ENCODE assay signal across 11 mouse cellular contexts in the genomic region with DNA sequence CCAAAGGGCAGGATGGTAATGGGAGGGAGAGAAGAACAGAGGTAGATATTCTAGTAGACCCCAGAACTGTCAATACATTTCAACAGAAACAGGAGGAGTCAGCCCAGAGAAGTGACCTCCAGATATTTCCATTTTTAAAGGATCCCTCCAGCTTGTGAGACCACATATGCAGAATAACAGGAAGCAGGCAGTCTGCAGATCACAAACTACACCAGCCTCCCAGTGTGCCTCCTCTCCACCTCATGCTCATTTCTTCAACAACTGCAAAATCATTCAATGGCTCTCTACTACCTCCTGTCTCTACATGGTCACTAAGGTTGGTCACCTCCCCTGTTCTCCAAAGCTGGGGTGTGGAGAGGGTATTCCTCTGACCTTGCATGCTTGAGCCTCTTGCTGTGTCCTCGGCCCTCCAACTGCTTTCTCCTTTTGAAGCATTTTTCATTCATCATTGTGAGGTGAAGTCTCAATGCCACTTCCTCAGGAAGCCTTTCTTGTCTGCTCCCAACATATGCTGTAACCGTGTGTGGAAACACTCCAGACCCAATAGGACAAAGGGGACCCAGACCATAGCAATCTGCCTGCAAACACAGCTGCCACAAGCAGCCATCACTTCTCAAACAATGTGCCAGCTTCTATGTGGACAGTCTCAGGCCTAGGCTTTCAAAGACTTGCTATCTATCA. TPM values are rescaled to one million over a fixed set of nuclear protein-coding genes. Genes with fewer than 3 reads are reported as not detected.
DNase-seq lines count a peak whose midpoint lies in the region; ATAC-seq and TF ChIP-seq lines count a peak whose summit lies in the region.
"Had no signal": no experiment of that assay in that cellular context is flagged by ENCODE, and none has a peak within 500 bp of the region (broad histone marks: within the 10 kb centered on the region; RNA-seq: fewer than 3 reads in every experiment).

No protein-coding gene starts in this region.

- no peaks in the 10 kb centered on the region for H3K9me3 ChIP-seq in liver, embryonic 12.5 days (replicated peaks)
- H3K9me3 ChIP-seq: embryonic facial prominence, embryonic 12.5 days had no signal

- DNase-seq in liver = no peak
- peak; percentile 53 for DNase-seq in T-cell, adult 2 months (ENCODE audit: low spot score)
- peak; percentile 66 for DNase-seq in thymus, postnatal 0 days (ENCODE audit: low spot score)
- DNase-seq in left cerebral cortex, adult 2 months (ENCODE audit: extremely low spot score in 1 of 2, low spot score in 2 of 2) = no peak
- DNase-seq: cerebellum, adult 11 months; midbrain, embryonic 14.5 days; right cerebral cortex, postnatal 4 days had no signal

- intact Hi-C loops in left cerebral cortex, adult 2 months (cut with DNase I) = no loop called here

- H3K36me3 ChIP-seq in liver, embryonic 12.5 days = peaks cover 2% of the 10 kb centered on the region; the same call in 1 of the 2 replicates
- H3K36me3 ChIP-seq: embryonic facial prominence, embryonic 12.5 days had no signal

- WGBS in liver, embryonic 12.5 days (ENCODE audit: insufficient replicate concordance) = 25% methylated on average over 2 of the region's 2 CpGs

- 0 out of 2 replicates have a peak overlapping the region, but pooled peaks have one; percentile 13 for H3K4me2 ChIP-seq in liver, embryonic 12.5 days
- H3K4me2 ChIP-seq: embryonic facial prominence, embryonic 12.5 days had no signal

- peaks cover 92% of the 10 kb centered on the region for H3K4me1 ChIP-seq in liver, embryonic 12.5 days

- peak overlapping the region; percentile 55 for H3K27ac ChIP-seq in liver, embryonic 12.5 days
- H3K27ac ChIP-seq in left cerebral cortex, adult 2 months = no peak overlapping the region
- H3K27ac ChIP-seq: embryonic facial prominence, embryonic 12.5 days had no signal

- H3K9ac ChIP-seq in liver, embryonic 12.5 days = no peak overlapping the region
- H3K9ac ChIP-seq: embryonic facial prominence, embryonic 12.5 days had no signal

- peaks cover 10% of the 10 kb centered on the region for H3K27me3 ChIP-seq in liver, embryonic 12.5 days (replicated peaks)

- no peak for ATAC-seq in liver, embryonic 12.5 days
- peak; percentile 58 for ATAC-seq in granulocyte monocyte progenitor cell, adult 5-6 weeks (replicated peaks; ENCODE audit: poor library complexity, severe bottlenecking)
- ATAC-seq in erythroblast, adult 5-6 weeks (replicated peaks; ENCODE audit: low FRiP score, poor library complexity, severe bottlenecking) = no peak

- TF ChIP-seq CTCF in left cerebral cortex, adult 2 months (IDR thresholded peaks at IDR 0.05) = no peak

- H3K4me3 ChIP-seq in liver, embryonic 12.5 days = no peak overlapping the region
- H3K4me3 ChIP-seq in left cerebral cortex, adult 2 months = no peak overlapping the region
- H3K4me3 ChIP-seq: embryonic facial prominence, embryonic 12.5 days had no signal

RNA-seq across cellular contexts. Expression of gene B3gnt2, which starts 7.1 kb away (rescaled TPM):
- 4.8 and 5.5 TPM in 2 replicates for polyA plus RNA-seq in liver, embryonic 12.5 days (2016; fragmentation: Nextera tagmentation; extraction: Ambion mirVana)
- total RNA-seq in granulocyte monocyte progenitor cell, adult 5-6 weeks (2014; fragmentation: Nextera tagmentation) = 8.6 and 12.3 TPM in 2 replicates
- total RNA-seq in granulocyte monocyte progenitor cell, adult 5-6 weeks (2017) = 10.6 and 41.3 TPM in 2 replicates
- polyA plus RNA-seq in thymus, postnatal 0 days (2015; fragmentation: Nextera tagmentation; extraction: Ambion mirVana) = 25.5 and 26.1 TPM in 2 replicates
- total RNA-seq in erythroblast, adult 5-6 weeks (2015; ENCODE audit: low replicate concordance) = 3.1 TPM in 1 of 2 replicates, not detected in the other
- total RNA-seq in erythroblast, adult 5-6 weeks (2017; ENCODE audit: low replicate concordance) = 0.09 and 3.9 TPM in 2 replicates
- 10 to 100 TPM; 13.8 to 16.0 TPM for total RNA-seq in left cerebral cortex, adult 2 months (2021)

Comparison
In these comparisons a context has a peak if more than half of its experiments do, and no peak if none do; other contexts are left out.
1. DNase-seq: peak in T-cell, adult 2 months (single experiment) and thymus, postnatal 0 days (single experiment); none in liver (single experiment) and left cerebral cortex, adult 2 months (0 of 2).